Mouse (Mus musculus) liver, embryonic 14.5 days (tissue): Measurements from ENCODE around the gene Mrm2. TPM values are rescaled to one million over a fixed set of nuclear protein-coding genes. Genes with fewer than 3 reads are reported as not detected.

Source experiments
- ATAC-seq: fragments of 200-750 bp; cut with Nextera tagmentation; 2 replicates; pipeline ENCODE4 v1.8.0; 2017; ENCODE audit warnings: moderate number of reproducible peaks, mild to moderate bottlenecking, moderate library complexity; ENCODE audit not compliant: insufficient read depth
- DNase-seq, 3 experiments: peaks; one replicate each; pipeline ENCODE4 v3.0.0-alpha.2; 2012 to 2013; ENCODE audit warnings: low read depth in 3 of 3, low spot score in 3 of 3
- H3K27ac ChIP-seq: fragments of 300-500 bp; sonication (generic); 2 replicates; pipeline ENCODE4 v1.5.1; 2014; ENCODE audit warnings: moderate library complexity, mild to moderate bottlenecking, control low read depth, inconsistent platforms
- H3K27me3 ChIP-seq: fragments of 300-500 bp; sonication (generic); 2 replicates; pipeline ENCODE4 v1.6.1; 2014; ENCODE audit warnings: mild to moderate bottlenecking, low read length, moderate library complexity; ENCODE audit not compliant: control insufficient read depth, insufficient read depth
- H3K36me3 ChIP-seq: fragments of 300-500 bp; sonication (generic); replicated peaks from 2 replicates; pipeline ENCODE4 v1.6.1; 2014; ENCODE audit warnings: low read depth; ENCODE audit not compliant: control insufficient read depth, insufficient read depth
- H3K4me1 ChIP-seq, 2 experiments: fragments of 200-500 bp in 1 of 2; fragments of 300-500 bp in 1 of 2; sonication (generic) in 1 of 2; replicated peaks; 2 replicates each; pipeline ENCODE4 v1.6.1; 2012 to 2014; ENCODE audit warnings: antibody characterized with exemption in 1 of 2, inconsistent platforms in 1 of 2, low read length in 1 of 2; ENCODE audit not compliant: control insufficient read depth in 2 of 2, insufficient read depth in 2 of 2
- H3K4me2 ChIP-seq: fragments of 300-500 bp; sonication (generic); 2 replicates; pipeline ENCODE4 v1.6.1; 2014; ENCODE audit warnings: low read depth, mild to moderate bottlenecking, control low read depth, moderate library complexity
- H3K4me3 ChIP-seq, 2 experiments: fragments of 200-500 bp in 1 of 2; fragments of 300-500 bp in 1 of 2; sonication (generic) in 1 of 2; 2 replicates each; pipeline ENCODE4 v1.5.1; 2012 to 2014; ENCODE audit warnings: low read depth in 2 of 2, low read length in 2 of 2, mild to moderate bottlenecking in 2 of 2, control low read depth in 1 of 2, inconsistent platforms in 1 of 2, moderate library complexity in 1 of 2; ENCODE audit not compliant: insufficient read depth in 1 of 2
- H3K9ac ChIP-seq: fragments of 300-500 bp; sonication (generic); replicated peaks from 2 replicates; pipeline ENCODE4 v1.6.1; 2014; ENCODE audit warnings: mild to moderate bottlenecking, control low read depth, moderate library complexity
- H3K9me3 ChIP-seq: fragments of 300-500 bp; sonication (generic); 2 replicates; pipeline ENCODE4 v1.6.1; 2016; ENCODE audit warnings: low read length, mixed read lengths; ENCODE audit not compliant: control insufficient read depth
- CTCF ChIP-seq: IDR thresholded peaks from 2 replicates; pipeline ENCODE4 v1.5.1; 2016; ENCODE audit warnings: antibody characterized with exemption, low read depth, control low read depth
- EP300 ChIP-seq: IDR thresholded peaks from 2 replicates; pipeline ENCODE4 v1.6.1; 2016; ENCODE audit warnings: antibody characterized with exemption, low read depth
- WGBS: fragments of 180-500 bp; shearing (Covaris S2); extraction: QIAGEN DNeasy Blood & Tissue Kit; methylation state at CpG from one replicate; pipeline ENCODE4 v1.1.7; 2014; ENCODE audit not compliant: insufficient replicate concordance; 5-methylcytosine and 5-hydroxymethylcytosine counted together
- polyA plus RNA-seq, 2 experiments: library from polyadenylated mRNA; depleted of rRNA in 1 of 2; stranded (reverse) in 1 of 2; unstranded in 1 of 2; fragments of >200 nt; fragmentation: Nextera tagmentation in 1 of 2; extraction: Ambion mirVana in 1 of 2; gene quantifications; 2 replicates each; pipeline versions ENCODE4 v1.2.1 to v1.2.3; 2012 to 2014

Mrm2 gene
- polyA plus RNA-seq (2012; rRNA removed) = 5.0 and 6.6 TPM in 2 replicates
- polyA plus RNA-seq (2014; fragmentation: Nextera tagmentation; extraction: Ambion mirVana) = 9.5 and 10.7 TPM in 2 replicates

GRCm38 (mm10) chr5:140331615-140332512 is at the start of gene Mrm2:
TSS of gene Mrm2 (minus strand) at chr5:140331898.
- Histone ChIP-seq H3K27me3 (no peaks in the 10 kb centered on the region), H3K27ac (peak within 1 kb of the TSS; percentile 84), H3K36me3 (no peaks in the 10 kb centered on the region; the same call in 1 of the 2 replicates), H3K9ac (peak within 1 kb of the TSS; percentile 88), H3K9me3 (no peaks in the 10 kb centered on the region), H3K4me1 (peaks cover 13 to 16% of the 10 kb centered on the region in 2 experiments), H3K4me2 (peak within 1 kb of the TSS; percentile 98), H3K4me3 (peak within 1 kb of the TSS; percentile 69 to 93)
- peak; percentile 63 to 77 (median 66) for DNase-seq
- under 1% methylated on average over 39 of the region's 39 CpGs for WGBS
- TF ChIP-seq EP300 (no peak), CTCF (peak; percentile 97)
- peak; percentile 87 for ATAC-seq

GRCm38 (mm10) chr5:140381156-140381555 is 49.5 kb upstream of the Mrm2 start:
- TF ChIP-seq CTCF (no peak), EP300 (no peak)
- Histone ChIP-seq H3K4me3 (no peak overlapping the region), H3K36me3 (no peaks in the 10 kb centered on the region), H3K27ac (no peak overlapping the region), H3K9me3 (no peaks in the 10 kb centered on the region), H3K27me3 (no peaks in the 10 kb centered on the region), H3K4me1 (peaks cover 0 to 3% of the 10 kb centered on the region in 2 experiments; a peak in 1 of 4 replicates), H3K9ac (no peak overlapping the region), H3K4me2 (no peak overlapping the region)
- WGBS = 70% methylated on average over 7 of the region's 7 CpGs
- no peak for DNase-seq
- no peak for ATAC-seq

- 22% methylated on average over 6 of the region's 6 CpGs for WGBS
These were observed 47.6 kb upstream of the Mrm2 start for GRCm38 (mm10) chr5:140379299-140379698.

GRCm38 (mm10) chr5:140378121-140378853 is 46.6 kb upstream of the Mrm2 start:
- Histone ChIP-seq H3K4me1 (no peaks in the 10 kb centered on the region), H3K27me3 (no peaks in the 10 kb centered on the region), H3K27ac (no peak overlapping the region), H3K4me2 (no peak overlapping the region), H3K4me3 (no peak overlapping the region), H3K9me3 (no peaks in the 10 kb centered on the region), H3K36me3 (no peaks in the 10 kb centered on the region), H3K9ac (no peak overlapping the region)
- TF ChIP-seq CTCF (no peak), EP300 (no peak)
- WGBS = 59% methylated on average over 6 of the region's 6 CpGs
- DNase-seq (no peak), ATAC-seq (no peak)

More at GRCm38 (mm10) chr5:140379299-140379698, 47.6 kb upstream of the Mrm2 start:
- no peak for ATAC-seq
- Histone ChIP-seq H3K4me2 (no peak overlapping the region), H3K36me3 (no peaks in the 10 kb centered on the region), H3K27ac (no peak overlapping the region), H3K4me1 (peaks cover 0 to 3% of the 10 kb centered on the region in 2 experiments; a peak in 1 of 4 replicates), H3K4me3 (no peak overlapping the region), H3K9ac (no peak overlapping the region), H3K9me3 (no peaks in the 10 kb centered on the region), H3K27me3 (no peaks in the 10 kb centered on the region)
- DNase-seq = no peak
- no peak for TF ChIP-seq EP300
- TF ChIP-seq CTCF = no peak
